Mouse (Mus musculus): ENCODE data around the gene Gm2a. TPM values are rescaled to one million over a fixed set of nuclear protein-coding genes. Genes with fewer than 3 reads are reported as not detected.
A peak's percentile ranks its signal among the peaks of the same experiment; 100 is the strongest.

The Gm2a gene
- polyA plus RNA-seq, 2 experiments, result 5.5 to 14.9 TPM

DNA sequence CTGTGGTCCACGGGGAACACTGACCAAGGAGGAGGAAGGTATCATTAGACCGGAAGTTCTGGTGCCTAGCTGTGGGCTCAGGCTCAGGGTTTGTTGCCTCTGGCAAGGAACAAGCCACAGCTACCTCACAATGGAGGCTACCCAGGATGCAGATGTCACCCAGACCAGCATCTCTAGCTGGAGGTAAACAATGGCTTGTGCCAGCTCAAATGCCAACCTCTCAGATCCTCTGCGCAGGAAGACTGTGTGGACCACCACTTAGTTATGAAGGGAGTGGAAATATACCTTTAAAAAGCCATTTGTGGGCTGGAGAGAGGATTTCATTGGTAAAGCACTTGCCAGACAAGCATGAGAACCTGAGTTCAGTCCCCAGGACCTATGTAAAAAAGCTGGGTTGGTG is 53.7 kb downstream of the Gm2a start, which contains the start of gene Slc36a3:
Gene Slc36a3 (minus strand): TSS at position 101 of the 400 bp plus-strand sequence.
- Histone ChIP-seq H3K4me2 (ENCODE audit: low read depth) (no peak within 1 kb of the TSS), H3K4me1 (replicated peaks; ENCODE audit: control insufficient read depth in 2 of 2, insufficient read depth in 2 of 2, low read length in 1 of 2) (no peaks in the 10 kb centered on the region; a peak in 2 of 4 replicates), H3K27me3 (ENCODE audit: control insufficient read depth, insufficient read depth, low read length) (no peaks in the 10 kb centered on the region), H3K9me3 (ENCODE audit: control insufficient read depth, low read length) (no peaks in the 10 kb centered on the region), H3K36me3 (replicated peaks; ENCODE audit: control insufficient read depth, insufficient read depth, low read depth) (no peaks in the 10 kb centered on the region), H3K9ac (replicated peaks) (no peak within 1 kb of the TSS), H3K4me3 (ENCODE audit: insufficient read depth in 1 of 2, low read depth in 2 of 2, low read length in 2 of 2) (no peak within 1 kb of the TSS), H3K27ac (no peak within 1 kb of the TSS)
- WGBS (ENCODE audit: insufficient replicate concordance), result 61% methylated on average over 3 of the region's 3 CpGs
- no peak for TF ChIP-seq CTCF (IDR thresholded peaks at IDR 0.05; ENCODE audit: low read depth)
- TF ChIP-seq EP300 (IDR thresholded peaks at IDR 0.05; ENCODE audit: low read depth), result no peak
- ATAC-seq (ENCODE audit: insufficient read depth) (no peak), DNase-seq (ENCODE audit: low read depth in 3 of 3, low spot score in 3 of 3) (no peak)

DNA sequence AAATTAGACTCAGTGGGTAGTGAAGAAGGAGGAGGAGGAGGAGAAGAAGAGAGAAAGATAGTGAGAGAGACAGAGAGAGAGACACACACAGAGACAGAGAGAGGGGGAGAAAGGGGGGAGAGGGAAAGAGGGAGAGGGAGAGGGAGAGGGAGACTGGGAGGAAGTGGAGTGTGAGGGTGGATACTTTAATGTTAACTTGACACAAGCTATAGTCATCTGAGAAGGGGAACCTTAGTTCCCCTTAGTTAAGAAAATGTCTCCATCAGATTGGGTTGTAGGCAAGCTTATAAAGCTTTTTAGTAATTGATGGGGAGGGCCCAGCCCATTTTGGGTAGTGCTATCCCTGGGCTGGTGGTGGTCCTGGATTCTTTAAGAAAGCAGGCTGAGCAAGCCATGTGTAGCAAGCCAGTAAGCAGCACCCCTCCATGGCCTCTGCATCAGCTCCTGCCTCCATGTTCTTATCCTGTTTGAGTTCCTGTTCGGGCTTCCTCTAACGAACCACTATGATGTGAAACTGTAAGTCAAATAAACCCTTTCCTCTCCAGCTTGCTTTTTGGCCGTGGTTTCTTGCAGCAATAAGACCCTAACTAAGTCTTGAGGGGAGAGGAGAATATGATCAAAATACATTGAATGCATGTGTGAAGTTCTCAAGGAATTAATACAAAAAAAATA is 56.6 kb downstream of the Gm2a start:
- Histone ChIP-seq H3K9me3 (ENCODE audit: control insufficient read depth, low read length) (no peaks in the 10 kb centered on the region), H3K4me3 (ENCODE audit: insufficient read depth in 1 of 2, low read depth in 2 of 2, low read length in 2 of 2) (no peak overlapping the region), H3K27ac (no peak overlapping the region), H3K36me3 (replicated peaks; ENCODE audit: control insufficient read depth, insufficient read depth, low read depth) (no peaks in the 10 kb centered on the region), H3K27me3 (ENCODE audit: control insufficient read depth, insufficient read depth, low read length) (no peaks in the 10 kb centered on the region), H3K9ac (replicated peaks) (no peak overlapping the region), H3K4me1 (replicated peaks; ENCODE audit: control insufficient read depth in 2 of 2, insufficient read depth in 2 of 2, low read length in 1 of 2) (no peaks in the 10 kb centered on the region; a peak in 1 of 4 replicates), H3K4me2 (ENCODE audit: low read depth) (no peak overlapping the region)
- no peak for DNase-seq (ENCODE audit: low read depth in 3 of 3, low spot score in 3 of 3)
- TF ChIP-seq CTCF (IDR thresholded peaks at IDR 0.05; ENCODE audit: low read depth) (no peak), EP300 (IDR thresholded peaks at IDR 0.05; ENCODE audit: low read depth) (no peak)
- ATAC-seq (ENCODE audit: insufficient read depth), result no peak
- 6% methylated on average over 3 of the region's 3 CpGs for WGBS (ENCODE audit: insufficient replicate concordance)

DNA sequence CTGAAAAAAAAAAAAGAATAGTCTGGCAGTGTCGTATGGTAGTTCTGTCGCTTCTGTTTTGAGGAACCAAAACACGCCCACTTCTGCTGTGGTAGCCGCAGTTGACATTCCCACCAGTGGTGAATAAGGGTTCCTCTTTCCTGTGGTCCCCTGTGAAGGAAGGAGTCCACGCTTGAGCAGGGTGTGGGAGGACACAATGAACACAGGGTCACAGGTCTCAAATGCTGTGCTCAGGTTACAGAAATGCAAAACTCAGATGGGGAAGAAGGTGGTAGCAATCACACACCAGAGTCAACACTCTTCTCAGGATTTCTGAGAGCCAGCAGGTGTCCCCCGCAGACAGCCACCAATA is 57.1 kb downstream of the Gm2a start:
- Histone ChIP-seq H3K4me2 (ENCODE audit: low read depth) (no peak overlapping the region), H3K27me3 (ENCODE audit: control insufficient read depth, insufficient read depth, low read length) (no peaks in the 10 kb centered on the region), H3K9me3 (ENCODE audit: control insufficient read depth, low read length) (no peaks in the 10 kb centered on the region), H3K4me3 (ENCODE audit: insufficient read depth in 1 of 2, low read depth in 2 of 2, low read length in 2 of 2) (no peak overlapping the region), H3K27ac (no peak overlapping the region), H3K36me3 (replicated peaks; ENCODE audit: control insufficient read depth, insufficient read depth, low read depth) (no peaks in the 10 kb centered on the region), H3K9ac (replicated peaks) (no peak overlapping the region), H3K4me1 (replicated peaks; ENCODE audit: control insufficient read depth in 2 of 2, insufficient read depth in 2 of 2, low read length in 1 of 2) (no peaks in the 10 kb centered on the region; a peak in 1 of 4 replicates)
- DNase-seq (ENCODE audit: low read depth in 3 of 3, low spot score in 3 of 3), result peak in 1 of 3 experiments; percentile 30
- no peak for TF ChIP-seq EP300 (IDR thresholded peaks at IDR 0.05; ENCODE audit: low read depth)
- TF ChIP-seq CTCF (IDR thresholded peaks at IDR 0.05; ENCODE audit: low read depth), result no peak
- 24% methylated on average over 6 of the region's 6 CpGs for WGBS (ENCODE audit: insufficient replicate concordance)
- no peak for ATAC-seq (ENCODE audit: insufficient read depth)

DNA sequence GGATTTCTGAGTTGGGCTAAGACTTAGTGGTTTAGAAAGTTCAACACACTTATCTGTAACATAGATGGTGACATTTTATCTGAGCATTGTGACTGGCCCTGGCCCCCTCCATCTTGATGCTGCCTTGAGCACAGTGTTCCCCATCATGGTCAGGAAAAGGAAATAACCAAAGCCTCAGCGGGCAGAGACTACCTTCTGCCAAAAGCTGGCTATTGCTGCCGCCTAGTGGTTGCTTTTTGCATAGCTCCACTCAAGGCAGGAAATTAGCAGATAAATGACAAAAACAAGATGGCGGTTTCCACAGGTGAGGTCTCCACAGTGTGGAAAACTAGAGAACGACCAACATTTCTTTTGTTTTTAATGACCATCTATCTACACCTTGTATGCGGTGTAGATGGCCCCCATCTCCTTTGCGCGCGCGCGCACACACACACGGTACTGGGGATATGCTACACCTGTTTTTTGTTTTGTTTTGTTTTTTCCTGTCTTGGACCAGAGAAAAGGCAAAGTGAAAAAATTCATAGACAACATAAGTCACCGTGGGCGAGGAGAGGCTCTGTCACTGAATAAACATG is 61.0 kb downstream of the Gm2a start:
- ATAC-seq (ENCODE audit: insufficient read depth) (no peak; the same call in 1 of the 2 replicates), DNase-seq (ENCODE audit: low read depth in 3 of 3, low spot score in 3 of 3) (peak; percentile 49 to 53 (median 53))
- H3K27me3 ChIP-seq (ENCODE audit: control insufficient read depth, insufficient read depth, low read length), result no peaks in the 10 kb centered on the region
- TF ChIP-seq EP300 (IDR thresholded peaks at IDR 0.05; ENCODE audit: low read depth) (no peak), CTCF (IDR thresholded peaks at IDR 0.05; ENCODE audit: low read depth) (peak; percentile 91)
- peaks cover 0 to 4% of the 10 kb centered on the region in 2 experiments; a peak in 2 of 4 replicates for H3K4me1 ChIP-seq (replicated peaks; ENCODE audit: control insufficient read depth in 2 of 2, insufficient read depth in 2 of 2, low read length in 1 of 2)
- no peak overlapping the region for H3K4me2 ChIP-seq (ENCODE audit: low read depth)
- no peak overlapping the region for H3K9ac ChIP-seq (replicated peaks)
- no peak overlapping the region for H3K27ac ChIP-seq
- H3K36me3 ChIP-seq (replicated peaks; ENCODE audit: control insufficient read depth, insufficient read depth, low read depth), result no peaks in the 10 kb centered on the region
- WGBS (ENCODE audit: insufficient replicate concordance), result 49% methylated on average over 13 of the region's 13 CpGs
- no peaks in the 10 kb centered on the region for H3K9me3 ChIP-seq (ENCODE audit: control insufficient read depth, low read length)
- no peak overlapping the region for H3K4me3 ChIP-seq (ENCODE audit: insufficient read depth in 1 of 2, low read depth in 2 of 2, low read length in 2 of 2)

Other genes with a start within 250 kb of the Gm2a start
- gene Lyrm7, start 237.2 kb upstream of the Gm2a start, polyA plus RNA-seq (2012; rRNA removed), result 1.8 and 2.0 TPM in 2 replicates
- 5.4 and 6.4 TPM in 2 replicates for gene Lyrm7, start 237.2 kb upstream of the Gm2a start, polyA plus RNA-seq (2014; fragmentation: Nextera tagmentation; extraction: Ambion mirVana)
- 293 and 330 TPM in 2 replicates for gene Hint1, start 231.7 kb upstream of the Gm2a start, polyA plus RNA-seq (2012; rRNA removed)
- 442 and 509 TPM in 2 replicates for gene Hint1, start 231.7 kb upstream of the Gm2a start, polyA plus RNA-seq (2014; fragmentation: Nextera tagmentation; extraction: Ambion mirVana)
- gene Gpx3, start 195.7 kb upstream of the Gm2a start, polyA plus RNA-seq (2012; rRNA removed), result 8.3 and 10.6 TPM in 2 replicates
- gene Gpx3, start 195.7 kb upstream of the Gm2a start, polyA plus RNA-seq (2014; fragmentation: Nextera tagmentation; extraction: Ambion mirVana), result 26.4 and 27.0 TPM in 2 replicates
- 3.4 and 5.2 TPM in 2 replicates for gene Tnip1, start 135.2 kb upstream of the Gm2a start, polyA plus RNA-seq (2012; rRNA removed)
- gene Tnip1, start 135.2 kb upstream of the Gm2a start, polyA plus RNA-seq (2014; fragmentation: Nextera tagmentation; extraction: Ambion mirVana), result 3.6 and 3.7 TPM in 2 replicates
- 21.2 and 24.2 TPM in 2 replicates for gene Anxa6, start 64.7 kb upstream of the Gm2a start, polyA plus RNA-seq (2012; rRNA removed)
- gene Anxa6, start 64.7 kb upstream of the Gm2a start, polyA plus RNA-seq (2014; fragmentation: Nextera tagmentation; extraction: Ambion mirVana), result 36.7 and 42.1 TPM in 2 replicates
- 0.61 and 0.77 TPM in 2 replicates for gene Ccdc69, start 20.0 kb upstream of the Gm2a start, polyA plus RNA-seq (2012; rRNA removed)
- 1.0 and 1.1 TPM in 2 replicates for gene Ccdc69, start 20.0 kb upstream of the Gm2a start, polyA plus RNA-seq (2014; fragmentation: Nextera tagmentation; extraction: Ambion mirVana)
- not detected in 2 replicates for gene Slc36a3, start 53.6 kb downstream of the Gm2a start, polyA plus RNA-seq (2012; rRNA removed)
- gene Slc36a3, start 53.6 kb downstream of the Gm2a start, polyA plus RNA-seq (2014; fragmentation: Nextera tagmentation; extraction: Ambion mirVana), result not detected in 2 replicates
- 14.1 and 15.9 TPM in 2 replicates for gene Slc36a2, start 87.0 kb downstream of the Gm2a start, polyA plus RNA-seq (2012; rRNA removed)
- 13.8 and 16.6 TPM in 2 replicates for gene Slc36a2, start 87.0 kb downstream of the Gm2a start, polyA plus RNA-seq (2014; fragmentation: Nextera tagmentation; extraction: Ambion mirVana)
- 7.9 and 8.1 TPM in 2 replicates for gene Slc36a1, start 106.2 kb downstream of the Gm2a start, polyA plus RNA-seq (2012; rRNA removed)
- 1.7 and 2.0 TPM in 2 replicates for gene Slc36a1, start 106.2 kb downstream of the Gm2a start, polyA plus RNA-seq (2014; fragmentation: Nextera tagmentation; extraction: Ambion mirVana)
- gene Fat2, start 238.4 kb downstream of the Gm2a start, polyA plus RNA-seq (2012; rRNA removed), result under 0.01 TPM in 1 of 2 replicates, not detected in the other
- not detected in 2 replicates for gene Fat2, start 238.4 kb downstream of the Gm2a start, polyA plus RNA-seq (2014; fragmentation: Nextera tagmentation; extraction: Ambion mirVana)